In genomic region chr19:14892390-14892758, GRCm38 (mm10) we compare ENCODE assay signal across 21 mouse cellular contexts.
DNase-seq lines count a peak whose midpoint lies in the region; ATAC-seq lines count a peak whose summit lies in the region.
"Had no signal": no experiment of that assay in that cellular context is flagged by ENCODE, and none has a peak within 500 bp of the region (broad histone marks: within the 10 kb centered on the region; RNA-seq: fewer than 3 reads in every experiment).

No protein-coding gene starts in this region.

- no peaks in the 10 kb centered on the region for H3K9me3 ChIP-seq in midbrain, embryonic 11.5 days (ENCODE audit: control insufficient read depth, low read length)
- H3K9me3 ChIP-seq in midbrain, embryonic 15.5 days = no peaks in the 10 kb centered on the region
- H3K9me3 ChIP-seq in hindbrain, embryonic 13.5 days = no peaks in the 10 kb centered on the region
- no peaks in the 10 kb centered on the region for H3K9me3 ChIP-seq in neural tube, embryonic 14.5 days (ENCODE audit: control insufficient read depth, low read length)
- H3K9me3 ChIP-seq: heart, embryonic 12.5 days; limb, embryonic 12.5 days had no signal

- no peaks in the 10 kb centered on the region for H3K36me3 ChIP-seq in midbrain, embryonic 11.5 days (ENCODE audit: control insufficient read depth, insufficient read depth, low read length)
- H3K36me3 ChIP-seq in midbrain, embryonic 15.5 days (replicated peaks) = no peaks in the 10 kb centered on the region
- H3K36me3 ChIP-seq in hindbrain, embryonic 13.5 days = no peaks in the 10 kb centered on the region
- H3K36me3 ChIP-seq in neural tube, embryonic 14.5 days (ENCODE audit: control insufficient read depth, insufficient read depth, low read length) = no peaks in the 10 kb centered on the region
- H3K36me3 ChIP-seq: heart, embryonic 12.5 days; limb, embryonic 12.5 days had no signal

- peak; percentile 39 to 52 for DNase-seq in cerebellum, postnatal 10 days
- no peak for DNase-seq in cerebellum, adult 18-20 months
- DNase-seq in midbrain, embryonic 11.5 days (ENCODE audit: low spot score, missing footprints) = peak; percentile 87
- no peak for DNase-seq in gastrocnemius, postnatal 4 days (ENCODE audit: low spot score in 2 of 2)
- no peak for DNase-seq in adrenal gland, adult 18-20 months (ENCODE audit: low spot score in 2 of 2)
- DNase-seq: adrenal gland, postnatal 14 days; cerebellum, postnatal 25 days; gastrocnemius, postnatal 25 days; heart, postnatal 4 days; kidney, postnatal 14 days; spleen, adult 18-20 months; thymus, postnatal 36 days had no signal

- peaks cover 2% of the 10 kb centered on the region; the same call in 1 of the 2 replicates for H3K27me3 ChIP-seq in midbrain, embryonic 11.5 days (ENCODE audit: control insufficient read depth, insufficient read depth, low read length)
- H3K27me3 ChIP-seq in midbrain, embryonic 15.5 days (replicated peaks) = 0 out of 2 replicates have a peak, but pooled peaks cover 10% of the 10 kb centered on the region
- H3K27me3 ChIP-seq in hindbrain, embryonic 13.5 days = peaks cover 25% of the 10 kb centered on the region
- H3K27me3 ChIP-seq in neural tube, embryonic 14.5 days (ENCODE audit: control insufficient read depth, insufficient read depth, low read length) = peaks cover 5% of the 10 kb centered on the region; the same call in 1 of the 2 replicates
- H3K27me3 ChIP-seq: CH12.LX had no signal

- peaks cover 36% of the 10 kb centered on the region for H3K4me1 ChIP-seq in midbrain, embryonic 11.5 days (ENCODE audit: control insufficient read depth, insufficient read depth, low read length)
- peaks cover 36% of the 10 kb centered on the region for H3K4me1 ChIP-seq in midbrain, embryonic 15.5 days
- peaks cover 44% of the 10 kb centered on the region for H3K4me1 ChIP-seq in hindbrain, embryonic 13.5 days (replicated peaks)
- H3K4me1 ChIP-seq in neural tube, embryonic 14.5 days (ENCODE audit: control insufficient read depth, insufficient read depth, low read length) = peaks cover 24% of the 10 kb centered on the region

- 43% methylated on average over 6 of the region's 6 CpGs for WGBS in midbrain, embryonic 11.5 days
- 24% methylated on average over 6 of the region's 6 CpGs for WGBS in midbrain, embryonic 15.5 days
- WGBS in hindbrain, embryonic 13.5 days = 23% methylated on average over 6 of the region's 6 CpGs
- WGBS in neural tube, embryonic 14.5 days = 9% methylated on average over 6 of the region's 6 CpGs

- no peak for ATAC-seq in midbrain, embryonic 11.5 days (ENCODE audit: low FRiP score)
- ATAC-seq in midbrain, embryonic 15.5 days (replicated peaks) = no peak
- no peak for ATAC-seq in hindbrain, embryonic 13.5 days (ENCODE audit: low FRiP score)
- ATAC-seq in neural tube, embryonic 14.5 days (ENCODE audit: low read depth) = no peak
- ATAC-seq: intestine, postnatal 0 days; lung, postnatal 0 days had no signal

- no peak overlapping the region for H3K27ac ChIP-seq in midbrain, embryonic 11.5 days (ENCODE audit: low read depth, low read length)
- H3K27ac ChIP-seq in midbrain, embryonic 15.5 days = no peak overlapping the region
- H3K27ac ChIP-seq in hindbrain, embryonic 13.5 days = 0 out of 2 replicates have a peak overlapping the region, but pooled peaks have one; percentile 5
- H3K27ac ChIP-seq in neural tube, embryonic 14.5 days (ENCODE audit: low read depth, low read length) = peak overlapping the region; percentile 17; the same call in 1 of the 2 replicates
- H3K27ac ChIP-seq: limb, embryonic 12.5 days; liver, embryonic 14.5 days had no signal

- no peak overlapping the region for H3K4me2 ChIP-seq in midbrain, embryonic 11.5 days
- no peak overlapping the region for H3K4me2 ChIP-seq in midbrain, embryonic 15.5 days
- H3K4me2 ChIP-seq in hindbrain, embryonic 13.5 days = 0 out of 2 replicates have a peak overlapping the region, but pooled peaks have one; percentile 8
- H3K4me2 ChIP-seq in neural tube, embryonic 14.5 days (ENCODE audit: low read depth, low read length) = no peak overlapping the region
- H3K4me2 ChIP-seq: heart, embryonic 12.5 days had no signal

- H3K9ac ChIP-seq in midbrain, embryonic 11.5 days (ENCODE audit: low read length) = no peak overlapping the region
- H3K9ac ChIP-seq in midbrain, embryonic 15.5 days = no peak overlapping the region
- H3K9ac ChIP-seq in hindbrain, embryonic 13.5 days = no peak overlapping the region
- H3K9ac ChIP-seq in neural tube, embryonic 14.5 days (replicated peaks; ENCODE audit: low read depth, low read length) = no peak overlapping the region
- H3K9ac ChIP-seq: heart, embryonic 12.5 days; limb, embryonic 12.5 days; liver, embryonic 14.5 days had no signal

- H3K4me3 ChIP-seq in midbrain, embryonic 11.5 days (ENCODE audit: low read depth, low read length) = no peak overlapping the region
- H3K4me3 ChIP-seq in midbrain, embryonic 15.5 days = no peak overlapping the region
- H3K4me3 ChIP-seq in hindbrain, embryonic 13.5 days = no peak overlapping the region
- no peak overlapping the region for H3K4me3 ChIP-seq in neural tube, embryonic 14.5 days (ENCODE audit: low read depth, low read length)
- H3K4me3 ChIP-seq: heart, embryonic 12.5 days; limb, embryonic 12.5 days had no signal

Comparison
In these comparisons a context has a peak if more than half of its experiments do, and no peak if none do; other contexts are left out.
1. DNase-seq: peak in cerebellum, postnatal 10 days (2 of 2) and midbrain, embryonic 11.5 days (single experiment); none in cerebellum, adult 18-20 months (0 of 2), gastrocnemius, postnatal 4 days (0 of 2) and adrenal gland, adult 18-20 months (0 of 2).
2. H3K27ac ChIP-seq: peak in hindbrain, embryonic 13.5 days (single experiment) and neural tube, embryonic 14.5 days (single experiment); none in midbrain, embryonic 11.5 days (single experiment) and midbrain, embryonic 15.5 days (single experiment).